Mouse (Mus musculus) spleen, adult 2 months (tissue): ENCODE measurements at regions not wholly inside any gene's neighbourhood (a gene's known extent, or its start where the extent isn't known, plus 50 kb on each side); places are given as distances from the start of the nearest gene placed in this dataset.

ENCODE experiments used
- CTCF ChIP-seq: fragments of 200-500 bp; IDR thresholded peaks from 2 replicates; pipeline ENCODE4 v1.5.1; 2011; ENCODE audit warnings: mild to moderate bottlenecking, inconsistent platforms; ENCODE audit not compliant: insufficient read depth, insufficient read length, insufficient replicate concordance; ENCODE audit errors: extremely low read depth
- POLR2A ChIP-seq: fragments of 200-500 bp; IDR thresholded peaks from 2 replicates; pipeline ENCODE4 v1.6.1; 2011; ENCODE audit warnings: low read depth, low read length, inconsistent platforms

GRCm38 (mm10) chr9:32002924-32003323 is 89.7 kb upstream of the Barx2 start:
- TF ChIP-seq POLR2A (no peak), CTCF (no peak)
